Mouse (Mus musculus): ENCODE data around the gene Stpg4. TPM values are rescaled to one million over a fixed set of nuclear protein-coding genes. Genes with fewer than 3 reads are reported as not detected.

The Stpg4 gene
- total and polyA plus RNA-seq, 3 experiments = not detected

DNA sequence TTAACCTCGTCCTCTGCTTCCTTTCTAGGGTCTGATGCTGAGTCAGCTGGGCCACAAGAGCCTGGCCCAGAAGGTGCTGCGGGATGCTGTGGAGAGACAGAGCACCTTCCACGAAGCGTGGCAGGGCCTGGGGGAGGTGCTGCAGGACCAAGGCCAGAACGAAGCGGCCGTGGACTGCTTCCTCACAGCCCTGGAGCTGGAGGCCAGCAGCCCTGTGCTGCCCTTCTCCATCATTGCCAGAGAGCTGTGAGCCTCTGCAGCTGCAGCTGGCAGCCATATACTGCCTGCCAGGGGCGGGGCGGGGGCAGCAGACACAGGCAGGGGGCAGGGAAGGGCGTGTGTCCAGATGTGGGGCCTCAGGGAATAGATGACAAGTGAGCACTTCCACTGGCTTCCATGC lies 47.7 kb downstream of the Stpg4 start:
- DNase-seq (ENCODE audit: low read depth, low spot score) = no peak

DNA sequence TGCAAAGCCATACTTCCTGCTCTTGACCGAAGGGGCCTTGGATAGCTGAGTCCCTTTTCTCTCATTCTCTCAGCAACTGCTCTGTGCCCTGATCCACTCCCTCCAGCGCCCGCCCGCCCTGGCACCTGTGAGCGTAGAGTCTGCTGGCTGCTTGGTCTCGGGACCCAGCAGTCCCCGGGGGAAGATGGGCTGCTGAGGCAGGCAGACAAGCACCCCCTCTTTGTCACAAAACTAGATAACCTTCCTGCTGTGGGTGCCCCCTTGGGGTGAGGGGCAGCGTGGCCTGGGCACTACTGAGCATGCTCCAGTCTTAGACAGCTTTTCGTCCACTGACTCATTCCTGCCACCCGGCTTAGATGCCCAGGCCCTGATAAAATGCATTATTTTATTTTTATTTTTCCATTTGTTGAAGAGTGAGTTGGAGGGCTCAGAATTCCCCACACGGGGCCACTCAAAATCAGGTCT lies 48.3 kb downstream of the Stpg4 start:
- Histone ChIP-seq H3K4me1 (ENCODE audit: control insufficient read depth in 1 of 2, insufficient read depth in 2 of 2, low read length in 2 of 2) (no peaks in the 10 kb centered on the region), H3K9ac (ENCODE audit: control insufficient read depth, low read depth, low read length, poor library complexity, severe bottlenecking) (no peak overlapping the region), H3K36me3 (ENCODE audit: control insufficient read depth in 1 of 2, insufficient read depth in 2 of 2, low read length in 2 of 2) (no peaks in the 10 kb centered on the region), H3K27ac (ENCODE audit: control insufficient read depth, low read depth, low read length) (no peak overlapping the region), H3K27me3 (ENCODE audit: control insufficient read depth in 1 of 2, insufficient read depth in 2 of 2, low read length in 2 of 2) (no peaks in the 10 kb centered on the region), H3K4me3 (ENCODE audit: control insufficient read depth in 1 of 2, insufficient read depth in 1 of 2, low read depth in 2 of 2, low read length in 2 of 2) (no peak overlapping the region), H3K79me2 (ENCODE audit: control insufficient read depth, insufficient read depth, low read length, poor library complexity) (no peaks in the 10 kb centered on the region), H3K9me3 (replicated peaks; ENCODE audit: insufficient read depth, low read length) (no peaks in the 10 kb centered on the region)
- DNase-seq (ENCODE audit: low read depth, low spot score) = no peak
- TF ChIP-seq MYC (IDR thresholded peaks at IDR 0.05; ENCODE audit: low read depth, low read length) = no peak
- TF ChIP-seq NELFE (IDR thresholded peaks at IDR 0.05; ENCODE audit: low read depth, low read length) = no peak

More for the DNA sequence above, 47.7 kb downstream of the Stpg4 start:
- Histone ChIP-seq H3K4me3 (ENCODE audit: control insufficient read depth in 1 of 2, insufficient read depth in 1 of 2, low read depth in 2 of 2, low read length in 2 of 2) (no peak overlapping the region), H3K4me1 (ENCODE audit: control insufficient read depth in 1 of 2, insufficient read depth in 2 of 2, low read length in 2 of 2) (no peaks in the 10 kb centered on the region), H3K79me2 (ENCODE audit: control insufficient read depth, insufficient read depth, low read length, poor library complexity) (no peaks in the 10 kb centered on the region), H3K27me3 (ENCODE audit: control insufficient read depth in 1 of 2, insufficient read depth in 2 of 2, low read length in 2 of 2) (no peaks in the 10 kb centered on the region), H3K27ac (ENCODE audit: control insufficient read depth, low read depth, low read length) (no peak overlapping the region), H3K9me3 (replicated peaks; ENCODE audit: insufficient read depth, low read length) (no peaks in the 10 kb centered on the region), H3K9ac (ENCODE audit: control insufficient read depth, low read depth, low read length, poor library complexity, severe bottlenecking) (no peak overlapping the region), H3K36me3 (ENCODE audit: control insufficient read depth in 1 of 2, insufficient read depth in 2 of 2, low read length in 2 of 2) (no peaks in the 10 kb centered on the region)
- TF ChIP-seq ZMIZ1 (IDR thresholded peaks at IDR 0.05; ENCODE audit: low read depth, low read length) (no peak), E2F4 (IDR thresholded peaks at IDR 0.05; ENCODE audit: borderline replicate concordance, low read depth, low read length) (no peak), ZC3H11A (IDR thresholded peaks at IDR 0.05; ENCODE audit: low read depth, low read length) (no peak), NRF1 (IDR thresholded peaks at IDR 0.05; ENCODE audit: insufficient read depth, low read depth, low read length, poor library complexity, severe bottlenecking) (no peak), USF1 (IDR thresholded peaks at IDR 0.05; ENCODE audit: low read depth, low read length) (no peak), TCF12 (IDR thresholded peaks at IDR 0.05; ENCODE audit: low read depth, low read length) (no peak), JUND (IDR thresholded peaks at IDR 0.05; ENCODE audit: low read depth, low read length) (no peak), SMC3 (IDR thresholded peaks at IDR 0.05; ENCODE audit: low read depth, low read length) (no peak), CTCF (IDR thresholded peaks at IDR 0.05 in 2 of 3, conservative IDR thresholded peaks at IDR 0.05 in 1 of 3; ENCODE audit: control insufficient read depth in 1 of 3, insufficient read depth in 1 of 3, low read depth in 2 of 3, low read length in 3 of 3, poor library complexity in 1 of 3, severe bottlenecking in 1 of 3) (no peak), POLR2AphosphoS2 (IDR thresholded peaks at IDR 0.05; ENCODE audit: low read length) (no peak), POLR2AphosphoS5 (IDR thresholded peaks at IDR 0.05; ENCODE audit: borderline replicate concordance, low read depth, low read length) (no peak), USF2 (IDR thresholded peaks at IDR 0.05; ENCODE audit: borderline replicate concordance in 1 of 2, insufficient read depth in 1 of 2, low read depth in 1 of 2, low read length in 2 of 2) (no peak), MAX (IDR thresholded peaks at IDR 0.05; ENCODE audit: low read length) (no peak), TBP (IDR thresholded peaks at IDR 0.05; ENCODE audit: low read depth, low read length) (no peak), NELFE (IDR thresholded peaks at IDR 0.05; ENCODE audit: low read depth, low read length) (no peak), BHLHE40 (IDR thresholded peaks at IDR 0.05; ENCODE audit: borderline replicate concordance, low read depth, low read length) (no peak), GABPA (IDR thresholded peaks at IDR 0.05; ENCODE audit: low read depth, low read length) (no peak), ELF1 (IDR thresholded peaks at IDR 0.05; ENCODE audit: low read depth, low read length) (no peak)
